Mouse (Mus musculus) E14TG2a.4 (cell line): ENCODE measurements at regions not wholly inside any gene's neighbourhood (a gene's known extent, or its start where the extent isn't known, plus 50 kb on each side); places are given as distances from the start of the nearest gene placed in this dataset.

Experiments
- CTCF ChIP-seq: conservative IDR thresholded peaks from 2 replicates; pipeline ENCODE4 v1.5.1; 2014; ENCODE audit warnings: low read length
- POU5F1 ChIP-seq: IDR thresholded peaks from 2 replicates; pipeline ENCODE4 v1.6.1; 2014; ENCODE audit warnings: low read length, borderline replicate concordance

DNA sequence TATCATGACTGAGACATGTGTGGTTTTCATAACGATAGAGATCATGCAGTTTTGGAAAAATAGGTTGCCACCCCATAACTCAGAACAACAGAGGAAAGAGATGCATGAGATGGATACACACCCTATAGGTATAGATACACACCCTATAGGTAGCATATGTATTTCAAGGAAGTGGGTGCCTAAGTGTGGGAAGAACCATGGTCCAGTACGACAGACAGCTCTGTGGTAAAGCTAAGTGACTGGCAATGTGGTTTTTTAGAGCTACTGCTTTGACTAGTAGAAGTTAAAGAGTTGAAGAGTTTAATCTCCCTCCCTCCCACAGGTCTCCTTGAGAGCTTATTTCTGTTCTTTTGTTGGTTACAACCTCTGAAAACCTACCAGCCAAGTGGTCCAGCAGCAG lies 60.2 kb upstream of the Clint1 start:
- TF ChIP-seq CTCF (no peak), POU5F1 (no peak)
